Mouse (Mus musculus): ENCODE measurements at regions not wholly inside any gene's neighbourhood (a gene's known extent, or its start where the extent isn't known, plus 50 kb on each side); places are given as distances from the start of the nearest gene placed in this dataset.

DNA sequence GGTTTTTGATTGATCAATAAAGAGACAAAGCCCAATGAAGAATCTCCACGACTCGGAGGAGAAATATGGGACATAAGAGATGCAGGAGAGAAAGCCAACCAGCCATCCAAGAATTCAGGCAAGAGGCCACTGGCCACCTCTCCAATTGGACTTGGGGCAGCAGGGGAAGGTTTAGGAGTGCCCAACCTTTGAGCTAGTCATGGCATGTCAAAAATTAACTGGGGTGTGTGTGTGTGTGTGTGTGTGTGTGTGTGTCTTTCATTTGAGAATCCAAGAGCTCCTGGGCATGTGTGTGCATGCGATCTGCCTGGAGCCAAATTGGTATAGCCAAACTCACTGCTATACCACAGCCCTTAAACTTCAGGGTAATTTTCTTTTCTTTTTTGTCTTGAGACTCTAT, 51.6 kb upstream of the Cecr2 start:
- peak; percentile 50 to 73 for DNase-seq

- DNase-seq: no peak
These were observed 53.8 kb upstream of the Cecr2 start for GRCm38 (mm10) chr6:120612346-120612745.

DNA sequence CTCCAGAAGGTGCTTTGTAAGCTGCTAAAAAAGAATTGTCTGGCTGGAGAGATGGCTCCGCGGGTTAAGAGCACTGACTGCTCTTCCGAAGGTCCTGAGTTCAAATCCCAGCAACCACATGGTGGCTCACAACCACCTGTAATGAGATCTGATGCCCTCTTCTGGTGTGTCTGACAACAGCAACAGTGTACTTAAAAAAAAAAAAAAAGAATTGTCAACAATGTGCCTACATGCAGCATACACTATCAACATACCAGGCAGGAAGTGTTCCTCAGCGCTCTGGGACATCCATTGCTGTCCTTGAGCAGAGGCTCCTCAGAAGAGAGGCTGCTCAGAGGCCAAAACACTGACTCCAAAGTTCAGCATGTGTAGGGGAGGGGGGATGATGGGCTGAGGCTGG, 56.3 kb upstream of the Cecr2 start:
- DNase-seq: no peak

GRCm38 (mm10) chr6:120605471-120605870, 60.7 kb upstream of the Cecr2 start:
- DNase-seq: no peak

GRCm38 (mm10) chr6:120604020-120604958, 61.9 kb upstream of the Cecr2 start:
- peak; percentile 34 to 57 for DNase-seq

GRCm38 (mm10) chr6:120603454-120603853, 62.7 kb upstream of the Cecr2 start:
- DNase-seq: peak; percentile 52 to 56

DNA sequence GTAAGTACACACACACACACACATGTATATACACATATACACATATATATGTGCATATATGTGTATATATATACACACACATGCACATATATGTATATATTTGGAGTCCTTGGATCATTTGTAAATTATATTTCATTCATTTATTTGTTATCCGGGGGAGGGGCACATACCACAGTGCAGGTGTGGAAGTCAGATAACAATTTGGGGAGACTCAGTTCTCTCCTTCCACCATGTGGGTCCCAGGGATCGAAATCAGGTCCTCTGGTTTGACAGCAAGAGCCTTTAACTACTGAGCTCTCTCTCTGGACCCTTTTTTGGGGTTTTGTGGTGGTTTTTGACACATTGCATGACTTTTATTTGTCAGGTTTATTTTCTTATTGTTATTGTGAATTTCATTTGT, 65.8 kb upstream of the Cecr2 start:
- no peak for DNase-seq

DNA sequence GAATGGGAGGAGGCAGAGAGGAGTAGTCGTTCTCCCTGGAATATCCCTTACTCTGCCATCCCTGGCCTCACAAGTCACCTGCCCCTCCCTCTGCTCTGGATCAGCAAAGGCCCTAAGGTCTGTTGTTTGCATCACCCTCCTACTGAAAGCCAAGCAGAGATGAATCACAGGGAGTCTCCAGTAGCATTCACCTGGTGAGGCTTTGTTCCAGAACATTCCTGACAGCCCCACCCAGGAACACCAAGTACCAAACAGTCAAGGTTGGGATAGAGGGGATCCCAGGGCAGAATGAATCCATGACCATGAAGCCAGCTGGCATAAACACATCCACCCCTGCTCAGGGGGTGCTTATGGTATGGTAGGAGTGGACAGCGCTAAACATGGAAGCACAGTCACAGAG, 67.4 kb upstream of the Hdhd5 start:
- DNase-seq: no peak

- DNase-seq: no peak
These were observed 66.8 kb upstream of the Hdhd5 start for GRCm38 (mm10) chr6:120597887-120598286.

DNA sequence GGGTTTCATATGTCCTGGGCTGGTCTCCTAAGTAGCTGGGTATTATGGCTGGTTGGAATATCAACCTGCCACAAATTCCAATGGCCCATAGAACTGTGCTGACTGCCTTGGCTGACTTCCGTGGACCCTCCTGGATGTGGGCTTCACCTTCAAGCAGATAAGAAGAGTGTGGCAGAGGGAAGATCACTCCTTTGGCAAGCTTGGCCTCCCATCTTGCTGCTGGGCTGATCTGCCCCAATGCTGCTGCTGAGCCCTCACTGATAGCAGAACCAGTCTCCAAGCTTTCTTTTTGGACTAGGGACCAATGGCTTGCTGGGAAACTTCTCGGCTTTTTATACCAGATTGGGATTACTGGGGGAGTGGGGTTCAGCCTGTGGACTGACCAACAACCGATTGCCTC, 65.6 kb upstream of the Hdhd5 start:
- no peak for DNase-seq

DNA sequence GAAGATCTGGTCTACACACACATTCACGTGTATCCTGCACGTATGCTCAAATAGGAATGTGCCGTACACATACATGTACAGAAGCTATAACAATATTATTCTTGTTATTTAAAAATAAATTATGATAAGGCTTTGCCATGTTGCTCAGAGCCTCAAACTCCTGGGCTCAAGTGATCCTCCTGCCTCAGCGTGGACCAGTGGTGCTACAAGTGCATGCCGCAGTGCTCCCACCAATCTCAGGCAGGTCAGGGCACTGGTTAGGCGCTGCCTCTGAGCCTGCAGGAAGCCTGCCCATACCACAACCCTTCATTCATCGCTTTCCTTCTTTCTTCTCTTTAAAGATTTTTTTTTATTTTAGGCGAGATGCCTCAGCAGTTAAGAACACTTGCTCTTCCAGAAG, 63.3 kb upstream of the Hdhd5 start:
- DNase-seq: no peak

DNA sequence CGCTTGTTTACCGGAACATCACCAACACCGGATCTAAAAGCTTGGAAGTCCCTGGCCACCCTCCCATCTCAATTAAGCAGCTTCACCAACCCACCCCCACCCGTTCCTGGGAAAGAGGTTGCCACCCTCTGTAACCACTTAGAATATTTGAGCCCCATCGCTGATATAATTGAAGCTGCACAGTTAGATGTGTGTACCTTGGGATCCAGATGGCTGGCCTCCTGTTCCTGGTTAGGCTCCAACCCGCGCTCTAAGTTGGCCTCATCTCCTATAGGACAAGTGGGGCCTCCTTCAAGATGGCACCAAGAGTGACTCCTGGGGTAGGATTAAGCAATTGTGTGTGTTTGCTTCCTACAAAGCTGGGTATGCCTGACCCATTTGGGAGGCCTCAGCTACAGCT, 61.6 kb upstream of the Hdhd5 start:
- DNase-seq: no peak

DNA sequence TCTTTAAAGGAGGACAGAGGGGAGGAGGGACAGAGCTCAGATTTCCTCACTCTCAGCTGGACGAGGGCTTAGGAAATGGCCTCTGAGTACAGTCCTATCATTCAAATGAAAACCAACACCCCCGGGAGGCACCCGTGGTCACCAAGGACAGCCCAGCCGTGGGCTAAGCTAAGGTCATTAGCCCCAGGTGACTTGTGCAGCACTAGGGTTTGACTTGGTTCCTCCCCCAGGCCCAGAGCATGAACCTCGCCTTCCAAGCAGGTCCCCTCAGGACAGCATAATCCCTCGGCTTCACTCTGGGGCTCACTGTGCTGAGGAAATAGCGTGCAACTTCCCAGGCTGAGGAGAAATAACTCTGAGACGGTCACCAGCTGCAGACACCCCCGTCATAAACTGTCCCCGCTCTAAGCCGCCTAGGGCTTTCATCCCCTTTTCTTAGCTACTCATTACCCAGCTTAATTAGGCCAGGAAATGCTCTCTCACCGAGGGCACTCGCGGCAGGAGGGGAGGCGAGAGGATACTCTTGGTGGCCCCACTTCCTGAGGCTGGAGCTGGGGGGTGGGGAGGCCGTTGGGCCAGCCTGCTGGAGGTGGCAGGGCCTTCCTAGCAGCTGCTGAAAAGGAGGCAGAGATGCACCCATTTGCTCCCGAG, 61.0 kb upstream of the Hdhd5 start:
- DNase-seq: peak; percentile 60 to 86

GRCm38 (mm10) chr6:120590191-120590590, 59.1 kb upstream of the Hdhd5 start:
- DNase-seq: peak; percentile 49 to 69

GRCm38 (mm10) chr6:120588701-120589659, 57.9 kb upstream of the Hdhd5 start:
- DNase-seq: no peak

DNA sequence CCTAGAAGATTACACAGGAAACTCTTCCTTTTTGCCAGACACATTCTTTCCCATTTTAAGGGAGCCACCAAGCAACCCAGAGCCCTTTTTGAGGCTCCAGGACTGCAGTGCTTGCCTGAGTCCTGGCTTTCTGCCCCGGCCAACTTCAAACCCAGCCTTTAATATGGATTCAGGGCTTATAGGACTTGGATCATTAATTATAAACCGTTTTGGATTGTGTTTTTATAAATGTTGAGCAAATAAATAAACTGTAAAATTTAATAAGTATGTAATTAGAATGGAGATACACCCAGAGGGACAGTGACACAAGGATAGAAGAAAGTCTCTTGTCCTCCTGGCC, 54.8 kb upstream of the Hdhd5 start:
- peak in 1 of 2 experiments; percentile 26 for DNase-seq

- peak in 1 of 2 experiments; percentile 21 for DNase-seq
These were observed 54.2 kb upstream of the Hdhd5 start for GRCm38 (mm10) chr6:120585118-120585940.

DNA sequence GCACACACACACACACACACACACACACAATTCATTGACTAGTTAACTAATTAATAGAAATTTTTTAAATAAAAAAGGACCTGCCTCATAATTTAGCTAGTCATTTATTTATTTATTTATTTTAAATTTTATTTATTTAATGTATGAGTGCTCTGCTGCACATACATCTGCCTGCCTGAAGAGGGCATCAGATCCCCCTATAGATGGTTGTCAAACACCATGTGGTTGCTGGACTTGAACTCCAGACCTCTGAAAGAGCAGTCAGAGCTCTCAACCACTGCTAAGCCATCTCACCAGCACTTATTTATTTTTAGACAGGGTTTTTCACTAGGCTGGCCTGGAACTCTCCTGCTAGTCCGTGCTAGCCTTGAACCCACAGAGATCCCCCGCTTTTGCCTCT, 50.6 kb upstream of the Hdhd5 start:
- DNase-seq: no peak

Measured in kidney, postnatal 25 days (tissue).